Mouse (Mus musculus) hindlimb bud, embryonic 11.5 days (tissue): Measurements from ENCODE around the gene Trim63.
A peak's percentile ranks its signal among the peaks of the same experiment; 100 is the strongest.
"Not testable (repeated sequence)": the region's sequence is repeated elsewhere in the genome, so short reads cannot be mapped to it uniquely, and the experiment has no call there.

Source experiments
- DNase-seq: peaks from one replicate; pipeline ENCODE4 v3.0.0-alpha.2; 2012; ENCODE audit warnings: low read depth, low spot score; ENCODE audit errors: extremely low spot score

Gene Trim63

GRCm38 (mm10) chr4:134314876-134315275 is at the start of gene Trim63:
Trim63 (plus strand) TSS chr4:134315120.
- no peak for DNase-seq

- DNase-seq = no peak
Observed at GRCm38 (mm10) chr4:134265860-134266585, 48.9 kb upstream of the Trim63 start.

- DNase-seq = no peak
Observed at GRCm38 (mm10) chr4:134268102-134268655, 46.7 kb upstream of the Trim63 start.

- DNase-seq = not testable (repeated sequence)
Observed at GRCm38 (mm10) chr4:134269622-134270021, 45.3 kb upstream of the Trim63 start.

GRCm38 (mm10) chr4:134271979-134272378 is 42.9 kb upstream of the Trim63 start:
- no peak for DNase-seq

GRCm38 (mm10) chr4:134272731-134273416 is 42.0 kb upstream of the Trim63 start:
- no peak for DNase-seq

GRCm38 (mm10) chr4:134273417-134274345 is 41.2 kb upstream of the Trim63 start:
- DNase-seq = no peak

GRCm38 (mm10) chr4:134284942-134285341 is 30.0 kb upstream of the Trim63 start:
- no peak for DNase-seq

GRCm38 (mm10) chr4:134286226-134287167 is 28.4 kb upstream of the Trim63 start:
- DNase-seq = no peak

GRCm38 (mm10) chr4:134287168-134287564 is 27.8 kb upstream of the Trim63 start:
- peak; percentile 58 for DNase-seq

- DNase-seq = peak; percentile 41
Observed at GRCm38 (mm10) chr4:134287575-134288025, 27.3 kb upstream of the Trim63 start, which contains the start of gene Pdik1l. Pdik1l (minus strand) TSS chr4:134287895.

- DNase-seq = no peak
Observed at GRCm38 (mm10) chr4:134288397-134289256, 26.3 kb upstream of the Trim63 start.

GRCm38 (mm10) chr4:134292067-134292466 is 22.9 kb upstream of the Trim63 start:
- DNase-seq = peak; percentile 62

- DNase-seq = no peak
Observed at GRCm38 (mm10) chr4:134293061-134293691, 21.7 kb upstream of the Trim63 start.

- no peak for DNase-seq
Observed at GRCm38 (mm10) chr4:134293692-134294163, 21.2 kb upstream of the Trim63 start.

GRCm38 (mm10) chr4:134296096-134296495 is 18.8 kb upstream of the Trim63 start:
- DNase-seq = not testable (repeated sequence)

- no peak for DNase-seq
Observed at GRCm38 (mm10) chr4:134296523-134296922, 18.4 kb upstream of the Trim63 start.

- no peak for DNase-seq
Observed at GRCm38 (mm10) chr4:134297369-134297768, 17.6 kb upstream of the Trim63 start.
